Mouse (Mus musculus): Measurements from ENCODE around the gene Snta1. TPM values are rescaled to one million over a fixed set of nuclear protein-coding genes. Genes with fewer than 3 reads are reported as not detected.
A peak's percentile ranks its signal among the peaks of the same experiment; 100 is the strongest.

Snta1 gene
- total RNA-seq, 2 experiments from 2014 or later = 95.6 to 128 TPM

- no peak for DNase-seq
These were observed 14.3 kb upstream of the Snta1 start for GRCm38 (mm10) chr2:154422181-154422580.

DNA sequence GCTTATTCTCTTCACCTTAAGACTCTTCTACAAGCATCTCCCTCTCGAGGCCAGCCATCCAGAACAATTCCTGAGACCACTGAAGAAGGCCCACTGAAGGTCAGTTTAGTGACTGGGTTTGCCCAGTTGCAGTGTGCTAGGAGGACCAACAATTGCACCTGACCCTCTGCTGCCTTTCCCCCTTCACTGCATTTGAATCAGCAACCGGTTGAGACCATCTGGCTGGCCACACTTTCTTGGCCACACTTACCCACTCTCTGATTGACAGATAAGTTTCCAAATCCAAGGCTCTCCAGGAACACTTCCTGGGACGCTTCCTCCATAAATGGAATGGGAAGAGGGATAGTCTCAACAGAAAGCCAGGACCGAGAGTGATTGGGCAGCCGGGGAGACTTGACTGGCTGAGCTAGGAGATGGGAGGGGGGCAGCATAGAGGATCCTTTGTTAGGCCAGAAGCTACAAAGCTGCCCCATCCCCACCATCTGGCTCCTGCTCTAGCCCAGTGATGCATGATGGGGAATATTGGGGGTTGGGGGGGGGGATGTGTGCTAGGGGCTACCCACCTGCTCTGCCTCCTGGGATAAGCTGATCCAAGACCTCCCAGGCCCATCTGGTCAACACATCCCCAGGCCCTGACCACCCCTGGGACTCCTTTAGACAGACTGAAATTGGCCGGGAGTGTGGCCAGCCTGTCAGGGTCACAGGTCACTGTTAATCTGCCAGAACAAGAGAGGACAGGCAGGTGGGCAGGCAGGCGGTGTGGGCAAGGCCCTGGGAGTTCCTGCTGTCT is 13.2 kb upstream of the Snta1 start:
- no peak for DNase-seq

DNA sequence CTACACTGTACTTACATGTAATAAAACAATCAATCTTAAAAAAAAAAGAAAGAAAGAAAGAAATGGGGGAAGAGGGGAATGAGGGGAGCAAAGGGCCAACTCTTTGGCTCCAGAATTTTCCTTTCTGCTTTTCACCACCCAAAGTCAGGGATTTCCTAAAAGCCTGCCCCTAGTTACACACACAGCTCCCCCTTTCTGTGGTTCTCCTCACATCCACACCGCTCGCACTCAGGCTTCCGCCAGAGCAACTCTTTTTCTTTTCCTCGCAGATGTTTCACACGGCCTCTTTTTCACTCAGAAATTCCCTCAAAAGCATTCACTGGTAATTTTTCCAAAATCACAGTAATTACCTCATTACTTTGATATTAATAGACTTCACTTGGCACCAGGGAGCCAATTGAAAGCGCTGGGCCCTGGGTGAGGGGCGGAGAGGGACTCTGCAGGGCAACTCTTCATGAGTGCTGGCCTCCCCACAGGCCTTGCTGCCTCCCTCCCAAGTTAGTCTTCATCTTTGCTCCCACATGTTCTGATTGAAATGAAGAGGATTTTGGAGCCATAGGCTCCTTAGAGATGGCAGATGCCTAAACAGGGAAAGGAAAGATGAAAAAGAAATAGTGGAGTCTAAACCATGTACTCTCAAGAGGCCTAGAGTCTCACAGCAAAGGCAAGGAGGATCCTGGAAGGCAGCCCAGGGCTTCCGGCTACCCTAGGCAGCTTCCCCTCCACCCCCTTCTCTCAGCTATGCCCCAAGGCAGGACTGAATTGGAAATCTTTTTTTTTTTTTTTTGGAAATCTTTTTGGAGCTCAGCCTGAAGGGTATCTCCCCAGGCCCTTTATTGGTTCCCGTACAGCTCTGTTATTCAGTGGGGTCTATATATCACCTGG is 12.0 kb upstream of the Snta1 start:
- DNase-seq = no peak

GRCm38 (mm10) chr2:154418001-154418400 is 10.1 kb upstream of the Snta1 start:
- DNase-seq = no peak

GRCm38 (mm10) chr2:154417107-154417506 is 9.2 kb upstream of the Snta1 start:
- peak; percentile 85 for DNase-seq

DNA sequence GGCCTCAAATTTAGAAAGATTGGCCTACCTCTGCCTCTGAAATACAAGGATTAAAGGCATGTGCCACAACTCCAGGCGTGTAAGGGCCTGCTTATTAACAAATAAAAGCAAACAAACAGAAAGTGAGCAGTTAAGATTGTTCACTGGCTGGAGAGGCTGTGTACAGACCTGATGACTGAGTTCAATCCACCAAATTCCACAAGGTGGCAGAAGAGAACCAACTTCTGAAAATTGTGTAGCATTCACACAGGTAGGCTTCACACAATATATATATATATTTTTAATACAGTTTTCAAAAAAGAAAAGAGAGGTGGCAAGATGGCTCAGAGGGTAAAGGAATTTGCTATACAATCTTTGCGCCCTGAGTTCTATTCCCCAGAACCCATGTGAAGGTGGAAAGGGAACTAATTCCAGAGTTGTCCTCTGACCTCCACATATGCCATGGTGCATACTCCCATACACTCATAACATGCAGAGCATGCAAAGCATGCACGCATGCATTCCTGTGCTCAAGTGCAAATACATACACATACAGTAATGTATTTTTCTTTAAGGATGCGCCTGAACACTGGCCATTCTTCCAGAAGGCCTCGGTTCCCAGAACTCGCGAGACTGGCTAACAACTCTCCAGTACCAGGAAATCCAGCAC is 4.2 kb upstream of the Snta1 start:
- no peak for DNase-seq

DNA sequence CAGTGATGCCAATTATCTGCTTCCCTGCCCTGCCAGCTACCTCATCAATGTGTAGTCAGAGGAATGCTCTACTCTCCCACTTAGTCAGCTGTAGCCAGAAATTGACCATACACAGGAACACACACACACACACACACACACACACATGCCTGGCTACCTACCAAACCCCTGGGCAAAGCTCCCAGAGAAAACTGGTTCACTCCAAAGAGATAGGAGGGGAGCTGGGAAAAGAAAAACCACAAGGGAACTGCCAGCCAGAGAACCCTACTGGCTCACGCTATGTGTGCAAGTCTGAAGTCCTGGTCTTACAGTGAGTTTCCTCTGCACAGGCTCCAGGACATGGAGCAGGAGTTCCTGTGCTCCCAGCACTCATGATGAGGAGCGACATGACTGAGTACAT is 2.5 kb upstream of the Snta1 start:
- peak; percentile 36 for DNase-seq

GRCm38 (mm10) chr2:154407063-154407642 is 746 bp downstream of the Snta1 start:
- no peak for DNase-seq

- DNase-seq = no peak
These were observed 2.4 kb downstream of the Snta1 start for GRCm38 (mm10) chr2:154405447-154405994.

- no peak for DNase-seq
These were observed 5.1 kb downstream of the Snta1 start for GRCm38 (mm10) chr2:154402811-154403210.

- no peak for DNase-seq
These were observed 5.9 kb downstream of the Snta1 start for GRCm38 (mm10) chr2:154401976-154402375.

- no peak for DNase-seq
These were observed 8.6 kb downstream of the Snta1 start for GRCm38 (mm10) chr2:154399325-154399724.

DNA sequence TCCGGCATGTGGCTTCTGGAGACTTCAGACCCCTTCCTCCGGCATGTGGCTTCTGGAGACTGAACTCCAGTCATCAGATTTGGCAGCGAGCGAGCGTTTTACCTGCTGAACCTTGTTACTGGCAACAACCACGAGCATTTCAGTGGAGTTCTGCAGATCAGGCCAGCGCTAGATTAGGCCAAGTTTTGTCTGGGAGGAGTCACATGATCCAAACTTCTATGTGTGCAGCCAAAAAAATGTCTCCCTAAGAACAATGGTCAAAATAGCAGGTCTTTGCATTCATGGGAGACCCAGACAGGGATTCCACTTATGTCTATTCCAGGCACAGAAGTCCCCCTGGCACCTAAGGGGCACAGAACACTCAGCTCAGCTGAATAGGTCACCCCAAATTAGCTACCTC is 9.6 kb downstream of the Snta1 start:
- no peak for DNase-seq

DNA sequence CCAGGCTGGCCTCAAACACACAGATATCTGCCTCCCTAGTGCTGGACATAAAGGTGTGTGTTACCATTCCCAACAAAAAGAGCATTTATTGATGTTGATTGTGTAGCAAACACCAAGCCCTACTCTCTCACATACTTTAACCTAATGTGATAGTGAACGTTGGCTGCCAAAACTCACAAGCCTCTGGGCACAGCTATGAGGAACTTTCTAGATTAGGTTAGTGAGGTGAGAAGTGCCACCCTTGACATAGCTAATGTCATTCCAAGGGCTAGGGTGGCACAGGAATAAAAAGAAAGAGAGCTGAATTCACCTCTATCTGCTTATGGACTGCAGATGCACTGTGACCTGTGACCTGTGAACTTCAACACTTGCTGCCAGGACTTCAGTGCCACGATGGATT is 11.4 kb downstream of the Snta1 start:
- DNase-seq = no peak

DNA sequence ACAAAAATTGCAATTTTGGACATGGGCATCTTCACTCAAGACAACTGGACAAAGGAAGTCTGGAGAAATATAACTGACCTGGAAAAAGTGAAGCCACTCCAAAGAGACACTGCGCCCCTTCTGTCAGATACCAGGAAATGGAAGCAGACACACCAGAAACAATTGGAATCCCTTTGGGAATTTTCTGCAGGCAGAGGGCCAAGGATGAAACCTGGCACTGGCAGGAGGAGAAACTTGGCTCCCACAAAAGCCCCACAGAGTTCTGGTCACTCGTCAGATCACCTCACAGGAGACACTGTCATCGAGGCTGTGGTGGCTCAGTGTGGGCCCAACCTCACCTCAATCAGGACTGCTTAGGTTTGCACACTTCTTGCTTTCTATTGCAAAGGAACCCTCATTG is 13.3 kb downstream of the Snta1 start:
- DNase-seq = no peak

- peak; percentile 93 for DNase-seq
These were observed 17.5 kb downstream of the Snta1 start for GRCm38 (mm10) chr2:154390180-154390964.

DNA sequence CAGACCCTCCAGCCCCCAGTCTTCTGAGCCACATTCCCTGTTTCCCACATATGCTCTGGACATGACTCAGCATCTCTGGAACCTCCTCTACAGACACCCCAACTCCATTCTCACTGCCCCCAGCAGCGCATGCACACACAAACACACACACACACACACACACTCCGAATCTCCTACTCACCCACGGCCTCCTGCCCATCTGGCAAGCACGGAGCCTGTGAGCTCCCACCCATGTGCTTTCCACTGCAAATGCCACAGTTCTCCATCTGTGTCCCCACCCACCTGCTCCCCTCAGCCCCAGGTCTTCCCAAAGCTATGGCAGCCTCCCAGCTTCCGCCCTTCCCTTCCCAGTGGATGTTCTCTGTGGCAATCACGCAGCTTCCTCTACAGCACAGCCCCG is 28.8 kb downstream of the Snta1 start:
- DNase-seq = no peak

DNA sequence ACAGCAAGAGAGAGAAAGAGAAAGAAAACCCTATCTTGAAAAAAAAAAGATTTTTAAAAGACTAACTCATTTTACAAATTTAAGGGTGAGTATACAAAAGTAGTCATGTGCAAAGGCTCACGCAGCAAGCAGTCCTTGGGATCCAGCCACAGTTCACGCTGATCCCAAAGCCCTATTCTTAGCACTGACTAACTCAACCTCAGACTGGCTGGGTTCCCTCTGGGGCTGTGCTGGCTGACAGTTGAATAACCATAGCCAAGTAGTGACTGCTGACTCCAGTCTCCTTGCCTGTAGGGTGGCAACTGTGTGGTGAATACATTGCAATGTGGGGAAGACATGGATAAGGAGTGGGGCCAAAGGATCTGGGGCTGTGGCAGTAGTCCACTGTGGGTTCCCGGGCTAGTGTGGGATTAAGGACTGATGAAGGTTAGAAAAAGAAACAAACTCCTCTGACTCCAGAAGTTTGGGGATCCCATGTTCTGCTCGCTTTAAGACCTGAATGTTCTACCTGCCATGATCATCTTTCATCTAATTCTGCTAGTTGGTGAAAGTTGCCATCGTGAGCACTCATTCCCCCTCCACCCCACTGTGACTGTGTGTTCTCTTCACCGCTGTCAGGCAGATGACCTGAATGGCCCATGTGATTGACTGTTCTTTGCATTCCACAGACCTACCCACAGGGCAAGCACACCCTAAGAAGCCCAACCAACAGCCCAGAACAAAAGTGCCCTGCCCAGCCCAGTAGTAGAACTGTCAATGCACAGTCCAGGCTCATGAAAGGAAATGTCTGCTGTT is 32.9 kb downstream of the Snta1 start:
- DNase-seq = peak; percentile 55

- peak; percentile 69 for DNase-seq
These were observed 33.8 kb downstream of the Snta1 start for GRCm38 (mm10) chr2:154373961-154374632.

Data from gastrocnemius, postnatal 10 days (tissue).